Mouse (Mus musculus): Measurements from ENCODE around the gene Macrod2. TPM values are rescaled to one million over a fixed set of nuclear protein-coding genes. Genes with fewer than 3 reads are reported as not detected.

Gene Macrod2
- polyA plus RNA-seq, 1 experiment from 2014 or later, result 47.6 TPM

- DNase-seq (ENCODE audit: low spot score), result no peak
- no peak for ATAC-seq (replicated peaks; ENCODE audit: low FRiP score)
- Histone ChIP-seq H3K4me2 (ENCODE audit: low read depth, low read length, severe bottlenecking) (no peak overlapping the region), H3K27ac (ENCODE audit: low read depth, low read length) (no peak overlapping the region), H3K4me3 (ENCODE audit: low read depth, low read length) (no peak overlapping the region), H3K4me1 (replicated peaks; ENCODE audit: control insufficient read depth, insufficient read depth, low read length) (no peaks in the 10 kb centered on the region), H3K9ac (ENCODE audit: low read length) (no peak overlapping the region), H3K9me3 (ENCODE audit: control insufficient read depth, low read length) (no peaks in the 10 kb centered on the region), H3K36me3 (ENCODE audit: control insufficient read depth, insufficient read depth, low read length) (no peaks in the 10 kb centered on the region), H3K27me3 (ENCODE audit: control insufficient read depth, insufficient read depth, low read length) (no peaks in the 10 kb centered on the region)
- 88% methylated on average over 1 of the region's 1 CpGs for WGBS
Observed at GRCm38 (mm10) chr2:141280817-141281216, 885.7 kb downstream of the Macrod2 start.

- H3K27me3 ChIP-seq (ENCODE audit: control insufficient read depth, insufficient read depth, low read length), result no peaks in the 10 kb centered on the region
- no peak overlapping the region for H3K27ac ChIP-seq (ENCODE audit: low read depth, low read length)
- no peak overlapping the region for H3K9ac ChIP-seq (ENCODE audit: low read length)
- DNase-seq (ENCODE audit: low spot score) (no peak), ATAC-seq (replicated peaks; ENCODE audit: low FRiP score) (no peak)
- H3K4me1 ChIP-seq (replicated peaks; ENCODE audit: control insufficient read depth, insufficient read depth, low read length), result no peaks in the 10 kb centered on the region
- H3K4me2 ChIP-seq (ENCODE audit: low read depth, low read length, severe bottlenecking), result no peak overlapping the region
- 74% methylated on average over 7 of the region's 7 CpGs for WGBS
- no peaks in the 10 kb centered on the region for H3K9me3 ChIP-seq (ENCODE audit: control insufficient read depth, low read length)
- H3K4me3 ChIP-seq (ENCODE audit: low read depth, low read length), result no peak overlapping the region
- H3K36me3 ChIP-seq (ENCODE audit: control insufficient read depth, insufficient read depth, low read length), result no peaks in the 10 kb centered on the region
Observed at GRCm38 (mm10) chr2:141286110-141286747, 891.1 kb downstream of the Macrod2 start.

- no peak overlapping the region for H3K4me3 ChIP-seq (ENCODE audit: low read depth, low read length)
- H3K27me3 ChIP-seq (ENCODE audit: control insufficient read depth, insufficient read depth, low read length), result no peaks in the 10 kb centered on the region
- no peak overlapping the region for H3K4me2 ChIP-seq (ENCODE audit: low read depth, low read length, severe bottlenecking)
- H3K4me1 ChIP-seq (replicated peaks; ENCODE audit: control insufficient read depth, insufficient read depth, low read length), result no peaks in the 10 kb centered on the region
- WGBS, result 74% methylated on average over 7 of the region's 7 CpGs
- ATAC-seq (replicated peaks; ENCODE audit: low FRiP score) (no peak), DNase-seq (ENCODE audit: low spot score) (no peak)
- H3K9me3 ChIP-seq (ENCODE audit: control insufficient read depth, low read length), result no peaks in the 10 kb centered on the region
- no peak overlapping the region for H3K9ac ChIP-seq (ENCODE audit: low read length)
- H3K36me3 ChIP-seq (ENCODE audit: control insufficient read depth, insufficient read depth, low read length), result no peaks in the 10 kb centered on the region
- H3K27ac ChIP-seq (ENCODE audit: low read depth, low read length), result no peak overlapping the region
Observed at GRCm38 (mm10) chr2:141288494-141288893, 893.4 kb downstream of the Macrod2 start.

- ATAC-seq (replicated peaks; ENCODE audit: low FRiP score) (no peak), DNase-seq (ENCODE audit: low spot score) (no peak)
- no peak overlapping the region for H3K9ac ChIP-seq (ENCODE audit: low read length)
- no peak overlapping the region for H3K4me3 ChIP-seq (ENCODE audit: low read depth, low read length)
- WGBS, result 68% methylated on average over 2 of the region's 2 CpGs
- no peak overlapping the region for H3K4me2 ChIP-seq (ENCODE audit: low read depth, low read length, severe bottlenecking)
- no peaks in the 10 kb centered on the region for H3K36me3 ChIP-seq (ENCODE audit: control insufficient read depth, insufficient read depth, low read length)
- H3K27ac ChIP-seq (ENCODE audit: low read depth, low read length), result no peak overlapping the region
- H3K4me1 ChIP-seq (replicated peaks; ENCODE audit: control insufficient read depth, insufficient read depth, low read length), result no peaks in the 10 kb centered on the region
- H3K9me3 ChIP-seq (ENCODE audit: control insufficient read depth, low read length), result no peaks in the 10 kb centered on the region
- H3K27me3 ChIP-seq (ENCODE audit: control insufficient read depth, insufficient read depth, low read length), result no peaks in the 10 kb centered on the region
Observed at GRCm38 (mm10) chr2:141289059-141289713, 894.1 kb downstream of the Macrod2 start.

GRCm38 (mm10) chr2:141292847-141293246 is 897.7 kb downstream of the Macrod2 start:
- H3K9ac ChIP-seq (ENCODE audit: low read length), result no peak overlapping the region
- 42% methylated on average over 3 of the region's 3 CpGs for WGBS
- H3K27ac ChIP-seq (ENCODE audit: low read depth, low read length), result no peak overlapping the region
- H3K9me3 ChIP-seq (ENCODE audit: control insufficient read depth, low read length), result no peaks in the 10 kb centered on the region
- H3K36me3 ChIP-seq (ENCODE audit: control insufficient read depth, insufficient read depth, low read length), result no peaks in the 10 kb centered on the region
- ATAC-seq (replicated peaks; ENCODE audit: low FRiP score) (no peak), DNase-seq (ENCODE audit: low spot score) (no peak)
- H3K4me1 ChIP-seq (replicated peaks; ENCODE audit: control insufficient read depth, insufficient read depth, low read length), result no peaks in the 10 kb centered on the region
- H3K4me3 ChIP-seq (ENCODE audit: low read depth, low read length), result no peak overlapping the region
- no peak overlapping the region for H3K4me2 ChIP-seq (ENCODE audit: low read depth, low read length, severe bottlenecking)
- no peaks in the 10 kb centered on the region for H3K27me3 ChIP-seq (ENCODE audit: control insufficient read depth, insufficient read depth, low read length)

GRCm38 (mm10) chr2:141299168-141299567 is 904.1 kb downstream of the Macrod2 start:
- H3K27me3 ChIP-seq (ENCODE audit: control insufficient read depth, insufficient read depth, low read length), result no peaks in the 10 kb centered on the region
- H3K27ac ChIP-seq (ENCODE audit: low read depth, low read length), result no peak overlapping the region
- H3K4me3 ChIP-seq (ENCODE audit: low read depth, low read length), result no peak overlapping the region
- H3K4me1 ChIP-seq (replicated peaks; ENCODE audit: control insufficient read depth, insufficient read depth, low read length), result no peaks in the 10 kb centered on the region
- no peaks in the 10 kb centered on the region for H3K9me3 ChIP-seq (ENCODE audit: control insufficient read depth, low read length)
- 80% methylated on average over 6 of the region's 6 CpGs for WGBS
- DNase-seq (ENCODE audit: low spot score) (no peak), ATAC-seq (replicated peaks; ENCODE audit: low FRiP score) (no peak)
- no peaks in the 10 kb centered on the region for H3K36me3 ChIP-seq (ENCODE audit: control insufficient read depth, insufficient read depth, low read length)
- H3K9ac ChIP-seq (ENCODE audit: low read length), result no peak overlapping the region
- H3K4me2 ChIP-seq (ENCODE audit: low read depth, low read length, severe bottlenecking), result no peak overlapping the region

GRCm38 (mm10) chr2:141301030-141301429 is 905.9 kb downstream of the Macrod2 start:
- Histone ChIP-seq H3K9ac (ENCODE audit: low read length) (no peak overlapping the region), H3K9me3 (ENCODE audit: control insufficient read depth, low read length) (no peaks in the 10 kb centered on the region), H3K27ac (ENCODE audit: low read depth, low read length) (no peak overlapping the region), H3K4me3 (ENCODE audit: low read depth, low read length) (no peak overlapping the region), H3K4me1 (replicated peaks; ENCODE audit: control insufficient read depth, insufficient read depth, low read length) (no peaks in the 10 kb centered on the region), H3K36me3 (ENCODE audit: control insufficient read depth, insufficient read depth, low read length) (no peaks in the 10 kb centered on the region), H3K27me3 (ENCODE audit: control insufficient read depth, insufficient read depth, low read length) (no peaks in the 10 kb centered on the region), H3K4me2 (ENCODE audit: low read depth, low read length, severe bottlenecking) (no peak overlapping the region)
- ATAC-seq (replicated peaks; ENCODE audit: low FRiP score) (no peak), DNase-seq (ENCODE audit: low spot score) (no peak)
- WGBS, result 89% methylated on average over 2 of the region's 2 CpGs

- no peak overlapping the region for H3K9ac ChIP-seq (ENCODE audit: low read length)
- H3K27me3 ChIP-seq (ENCODE audit: control insufficient read depth, insufficient read depth, low read length), result no peaks in the 10 kb centered on the region
- no peaks in the 10 kb centered on the region for H3K9me3 ChIP-seq (ENCODE audit: control insufficient read depth, low read length)
- no peak for DNase-seq (ENCODE audit: low spot score)
- H3K4me2 ChIP-seq (ENCODE audit: low read depth, low read length, severe bottlenecking), result no peak overlapping the region
- WGBS, result 81% methylated on average over 3 of the region's 3 CpGs
- H3K4me3 ChIP-seq (ENCODE audit: low read depth, low read length), result no peak overlapping the region
- no peak for ATAC-seq (replicated peaks; ENCODE audit: low FRiP score)
- H3K27ac ChIP-seq (ENCODE audit: low read depth, low read length), result no peak overlapping the region
- H3K36me3 ChIP-seq (ENCODE audit: control insufficient read depth, insufficient read depth, low read length), result no peaks in the 10 kb centered on the region
- peaks cover 3% of the 10 kb centered on the region; the same call in 1 of the 2 replicates for H3K4me1 ChIP-seq (replicated peaks; ENCODE audit: control insufficient read depth, insufficient read depth, low read length)
Observed at GRCm38 (mm10) chr2:141308406-141308805, 913.3 kb downstream of the Macrod2 start.
